Mouse (Mus musculus) thymus, postnatal 0 days (tissue): ENCODE data around the gene Fuk. TPM values are rescaled to one million over a fixed set of nuclear protein-coding genes. Genes with fewer than 3 reads are reported as not detected.
A peak's percentile ranks its signal among the peaks of the same experiment; 100 is the strongest.
"Not testable (repeated sequence)": the region's sequence is repeated elsewhere in the genome, so short reads cannot be mapped to it uniquely, and the experiment has no call there.

Source experiments
- DNase-seq: peaks from one replicate; pipeline ENCODE4 v3.0.0-alpha.2; 2015; ENCODE audit warnings: low spot score
- polyA plus RNA-seq: library from polyadenylated mRNA; unstranded; fragments of >200 nt; fragmentation: Nextera tagmentation; extraction: Ambion mirVana; gene quantifications from 2 replicates; pipeline ENCODE4 v1.2.1, GENCODE M21; 2015

The Fuk gene
- 4.9 and 5.2 TPM in 2 replicates for polyA plus RNA-seq

DNA sequence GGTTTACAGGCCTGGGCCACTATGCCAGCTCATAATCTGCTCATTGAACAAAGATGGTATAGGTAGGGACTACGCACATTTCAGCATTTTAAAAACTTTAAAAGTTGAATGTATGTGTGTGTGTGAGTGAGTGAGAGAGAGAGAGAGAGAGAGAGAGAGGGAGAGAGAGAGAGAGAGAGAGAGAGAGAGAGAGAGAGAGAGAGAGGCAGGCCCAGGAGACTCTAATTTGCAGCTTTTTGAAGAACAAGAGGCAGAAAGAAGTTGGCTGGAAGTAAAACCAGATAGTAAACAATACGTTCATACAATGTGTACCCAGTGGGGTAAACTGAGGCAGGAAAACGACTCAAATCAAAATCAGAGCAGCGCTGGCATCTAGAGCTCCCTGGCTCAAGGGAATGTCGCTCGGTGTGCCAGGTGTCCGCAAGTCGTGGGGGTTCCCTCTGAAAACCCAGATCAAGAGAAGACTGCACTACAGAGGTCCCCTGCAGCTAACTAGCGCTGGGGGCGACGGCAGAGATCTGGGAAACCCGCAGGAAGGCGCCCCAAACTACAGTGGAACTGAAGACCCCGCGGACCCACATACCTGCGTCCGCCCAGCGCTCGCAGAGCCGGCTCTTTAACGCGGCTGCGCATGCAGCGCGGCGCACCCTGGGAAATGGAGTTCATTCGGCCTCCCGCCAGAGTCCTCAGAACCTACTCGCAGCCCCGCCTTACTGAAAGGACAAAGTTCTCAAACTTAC, at the start of gene Fuk:
Gene Fuk, minus strand, starts transcription at position 650 of the 740 bp plus-strand sequence.
- DNase-seq = peak; percentile 86

- DNase-seq = no peak
Observed at GRCm38 (mm10) chr8:110950065-110950484, 47.8 kb upstream of the Fuk start.

- no peak for DNase-seq
Observed at GRCm38 (mm10) chr8:110945716-110946115, 43.4 kb upstream of the Fuk start.

GRCm38 (mm10) chr8:110944276-110944876, 42.1 kb upstream of the Fuk start:
- no peak for DNase-seq

DNA sequence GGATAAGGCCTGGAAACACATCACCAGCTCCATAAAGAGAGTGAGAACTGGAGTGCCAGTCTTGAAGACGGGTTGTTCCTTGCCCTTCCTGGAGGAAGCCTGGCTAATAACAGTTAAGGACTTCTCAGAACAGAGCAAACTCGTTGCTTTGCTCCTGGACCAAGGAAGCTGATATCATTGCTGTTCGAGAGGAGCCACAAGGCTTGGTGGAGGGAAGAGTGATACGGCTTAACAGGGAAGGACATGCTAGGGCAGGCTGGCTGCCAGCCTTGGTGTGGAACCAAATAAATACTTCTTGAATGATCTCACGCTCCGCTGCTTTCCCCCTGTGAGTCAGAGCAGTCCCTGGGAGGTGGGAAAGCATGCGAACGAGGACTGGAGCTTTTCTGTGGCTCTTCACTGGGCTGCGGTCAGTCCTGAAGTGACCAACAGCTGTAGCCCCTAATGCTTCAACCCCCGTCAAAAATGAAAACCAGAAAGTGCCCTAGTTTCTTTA, 39.2 kb upstream of the Fuk start:
- no peak for DNase-seq

DNA sequence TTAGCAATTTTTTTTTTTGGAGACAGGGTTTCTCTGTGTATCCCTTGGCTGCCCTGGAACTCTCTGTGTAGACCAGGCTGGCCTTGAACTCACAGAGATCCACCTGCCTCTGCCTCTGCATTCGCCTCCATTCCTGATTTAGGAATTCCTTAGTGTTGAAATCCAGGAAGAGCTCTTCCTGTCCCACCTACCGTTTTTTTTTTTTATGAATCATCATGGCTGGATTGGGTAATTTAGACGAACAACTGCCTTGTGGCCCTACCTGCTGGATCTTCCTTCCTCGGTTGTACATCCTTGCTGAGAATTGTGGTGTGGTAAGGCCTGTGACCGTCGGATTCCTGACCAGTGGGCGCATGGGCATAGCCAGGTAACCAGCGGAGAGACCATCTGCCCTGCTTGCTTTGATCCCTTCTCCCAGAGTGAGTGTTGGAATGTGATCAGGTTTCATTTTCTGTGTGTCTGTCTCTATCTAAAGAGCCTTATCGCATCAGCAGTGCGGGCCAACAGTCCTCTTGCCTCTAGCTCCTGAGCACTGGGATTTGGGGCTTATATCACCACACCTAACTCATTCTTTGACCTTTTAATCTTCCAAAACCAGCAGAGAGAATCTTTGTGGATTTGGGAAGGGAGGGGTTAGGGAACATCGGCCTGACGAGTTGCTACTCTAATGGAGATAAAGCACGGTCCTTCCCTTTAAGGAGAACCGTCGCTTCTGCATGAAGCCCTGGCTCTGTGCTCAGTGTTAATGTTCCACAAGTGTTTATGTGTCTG, 38.6 kb upstream of the Fuk start:
- DNase-seq = no peak

- DNase-seq = peak; percentile 84
Observed at GRCm38 (mm10) chr8:110938882-110939589, 36.7 kb upstream of the Fuk start.

- no peak for DNase-seq
Observed at GRCm38 (mm10) chr8:110936217-110936616, 33.9 kb upstream of the Fuk start.

DNA sequence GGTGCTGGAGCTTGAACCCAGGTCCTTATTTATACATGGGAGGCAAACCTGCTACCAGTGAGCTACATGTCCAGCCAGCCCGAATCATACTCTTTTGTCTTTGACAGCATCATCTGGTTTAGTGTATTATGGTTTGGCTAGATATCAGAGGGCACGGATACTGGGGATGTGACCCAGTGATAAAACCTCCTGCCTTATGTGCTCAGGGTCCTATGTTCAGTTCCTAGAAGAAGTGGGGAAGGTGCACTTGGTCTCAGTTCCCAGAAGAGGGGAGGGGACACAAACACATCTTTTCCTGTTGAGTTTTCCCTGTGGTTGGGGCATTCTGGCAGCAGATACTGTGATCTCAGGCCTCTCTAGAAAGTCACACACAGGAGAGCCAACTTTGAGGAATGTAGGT, 31.0 kb upstream of the Fuk start:
- DNase-seq = no peak

- no peak for DNase-seq
Observed at GRCm38 (mm10) chr8:110932444-110932843, 30.2 kb upstream of the Fuk start.

- DNase-seq = no peak
Observed at GRCm38 (mm10) chr8:110931176-110931939, 29.1 kb upstream of the Fuk start.

DNA sequence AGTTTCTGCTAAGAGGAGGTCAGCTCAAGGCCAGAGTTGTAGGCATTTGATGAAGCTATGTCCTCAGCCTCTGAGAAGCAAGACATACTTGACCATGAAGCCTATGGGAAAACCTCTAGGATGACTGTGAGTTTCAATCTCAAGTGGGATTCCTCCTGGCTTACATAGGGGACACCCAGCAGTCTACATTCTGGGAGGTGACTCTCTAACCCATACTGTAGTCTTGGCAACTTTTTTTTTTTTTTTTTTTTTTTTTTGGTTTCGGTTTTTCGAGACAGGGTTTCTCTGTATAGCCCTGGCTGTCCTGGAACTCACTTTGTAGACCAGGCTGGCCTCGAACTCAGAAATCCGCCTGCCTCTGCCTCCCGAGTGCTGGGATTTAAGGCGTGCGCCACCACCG, 27.4 kb upstream of the Fuk start:
- DNase-seq = not testable (repeated sequence)

- DNase-seq = peak; percentile 69
Observed at GRCm38 (mm10) chr8:110929066-110929465, 26.8 kb upstream of the Fuk start.

DNA sequence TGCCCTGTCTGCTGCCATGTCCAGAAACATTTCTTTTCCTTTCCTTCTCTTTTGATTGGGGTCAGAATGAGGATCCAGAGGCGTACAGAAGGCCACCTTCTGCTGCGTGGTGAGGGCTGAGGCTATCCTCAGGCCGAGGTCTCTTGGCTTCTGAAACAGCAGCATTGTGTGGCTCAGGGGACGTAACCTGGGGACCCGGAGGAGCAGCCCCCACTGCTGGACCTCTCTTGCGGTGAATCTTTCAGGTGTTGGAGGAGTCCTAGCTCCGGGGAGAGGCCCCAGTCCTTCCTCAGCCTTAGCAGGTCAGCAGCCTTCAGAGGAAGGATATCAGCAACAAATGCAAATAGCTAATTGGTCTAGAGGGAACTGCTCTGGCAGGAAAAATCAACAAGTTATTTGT, 26.1 kb upstream of the Fuk start:
- no peak for DNase-seq

- no peak for DNase-seq
Observed at GRCm38 (mm10) chr8:110926690-110927089, 24.4 kb upstream of the Fuk start.

DNA sequence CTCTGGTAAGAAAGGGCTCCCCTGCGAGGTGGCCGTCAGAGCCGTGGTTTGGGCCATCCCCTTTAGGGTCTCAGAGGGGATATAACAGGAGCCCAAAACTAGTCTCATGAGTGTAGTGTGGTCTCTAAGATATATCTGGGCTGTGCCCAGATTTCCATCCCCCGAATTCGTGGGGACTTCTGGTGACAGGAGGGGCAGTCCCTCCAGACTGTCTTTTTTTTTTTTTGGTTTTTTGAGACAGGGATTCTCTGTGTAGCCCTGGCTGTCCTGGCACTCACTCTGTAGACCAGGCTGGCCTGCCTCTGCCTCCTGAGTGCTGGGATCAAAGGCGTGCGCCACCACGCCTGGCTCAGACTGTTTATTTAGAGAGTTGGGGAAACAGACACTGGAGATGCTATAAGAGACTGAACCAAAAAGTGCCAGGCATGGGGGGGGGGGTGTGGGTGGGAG, 23.4 kb upstream of the Fuk start:
- no peak for DNase-seq

- no peak for DNase-seq
Observed at GRCm38 (mm10) chr8:110921492-110922230, 19.4 kb upstream of the Fuk start.

DNA sequence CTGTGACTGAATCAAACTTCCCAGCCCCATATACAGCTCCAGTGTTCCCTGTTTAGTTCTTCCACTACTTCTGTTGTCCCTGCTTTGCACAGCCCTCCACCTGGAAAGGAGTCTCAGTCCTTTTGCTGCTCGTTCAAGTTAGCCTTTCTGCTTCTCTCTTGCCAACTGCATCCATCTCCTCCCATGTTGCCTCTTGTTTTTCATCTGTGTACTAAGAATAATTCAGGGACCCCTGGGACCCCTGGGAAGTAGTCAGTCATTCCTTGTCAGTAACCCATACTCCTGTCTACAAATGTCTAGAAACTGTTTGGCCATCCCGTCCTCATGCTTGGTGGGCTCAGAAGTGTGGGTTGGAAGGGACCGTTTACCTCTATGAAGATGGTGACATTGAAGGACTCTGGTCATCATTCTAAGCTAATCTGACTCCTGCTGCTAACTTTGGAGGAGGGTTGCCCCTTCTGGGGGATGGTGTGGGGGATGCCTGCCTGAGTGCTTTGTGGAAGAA, 18.5 kb upstream of the Fuk start:
- DNase-seq = no peak

GRCm38 (mm10) chr8:110920032-110920772, 17.9 kb upstream of the Fuk start:
- DNase-seq = no peak
